Mouse (Mus musculus) left cerebral cortex, postnatal 36 days (tissue): ENCODE measurements around the gene Ptprf. TPM values are rescaled to one million over a fixed set of nuclear protein-coding genes. Genes with fewer than 3 reads are reported as not detected.
A peak's percentile ranks its signal among the peaks of the same experiment; 100 is the strongest.

Source experiments
- microRNA-seq: library from miRNA; unstranded; fragments of <30 nt; microRNA quantifications from one replicate; pipeline ENCODE4 v1.2.0, GENCODE M21; 2022
- total RNA-seq, 2 experiments: library from RNA; stranded (reverse); gene quantifications; 2 replicates each; pipeline ENCODE4 v1.2.3; 2021

Gene Ptprf
- total RNA-seq, 2 experiments from 2014 or later = 118 to 126 TPM

Small RNA genes lying within 50 kb of the gene (microRNA-seq; reads per million reads assigned to microRNA genes)
- gene Mir7226 = 3.6 reads per million, percentile 9 among the genes with 10 or more reads in this experiment

Other genes with a start within 250 kb of the Ptprf start
- 10 to 100 TPM; 47.0 to 51.5 TPM for gene St3gal3, start 156.5 kb downstream of the Ptprf start, total RNA-seq
- gene Kdm4a, start 111.4 kb downstream of the Ptprf start, total RNA-seq = 10 to 100 TPM; 42.1 to 44.5 TPM
- 10 to 100 TPM; 30.0 to 46.8 TPM for gene Szt2, start 117.9 kb upstream of the Ptprf start, total RNA-seq
- gene Med8, start 117.9 kb upstream of the Ptprf start, total RNA-seq = 10 to 100 TPM; 55.6 to 62.5 TPM
- 10 to 100 TPM; 21.9 to 24.3 TPM for gene Elovl1, start 136.7 kb upstream of the Ptprf start, total RNA-seq
- gene Cdc20, start 145.9 kb upstream of the Ptprf start, total RNA-seq = 1 to 10 TPM; 1.3 to 1.6 TPM
- gene Mpl, start 166.1 kb upstream of the Ptprf start, total RNA-seq = under 1 TPM; 0.79 to 0.94 TPM
- gene Tie1, start 198.7 kb upstream of the Ptprf start, total RNA-seq = 1 to 10 TPM; 7.8 to 8.6 TPM
- not detected for gene 2610528J11Rik, start 235.6 kb upstream of the Ptprf start, total RNA-seq